Mouse (Mus musculus): Measurements from ENCODE around the gene Ykt6. TPM values are rescaled to one million over a fixed set of nuclear protein-coding genes. Genes with fewer than 3 reads are reported as not detected.

Gene Ykt6
- polyA plus RNA-seq, 1 experiment, result 0.60 TPM

DNA sequence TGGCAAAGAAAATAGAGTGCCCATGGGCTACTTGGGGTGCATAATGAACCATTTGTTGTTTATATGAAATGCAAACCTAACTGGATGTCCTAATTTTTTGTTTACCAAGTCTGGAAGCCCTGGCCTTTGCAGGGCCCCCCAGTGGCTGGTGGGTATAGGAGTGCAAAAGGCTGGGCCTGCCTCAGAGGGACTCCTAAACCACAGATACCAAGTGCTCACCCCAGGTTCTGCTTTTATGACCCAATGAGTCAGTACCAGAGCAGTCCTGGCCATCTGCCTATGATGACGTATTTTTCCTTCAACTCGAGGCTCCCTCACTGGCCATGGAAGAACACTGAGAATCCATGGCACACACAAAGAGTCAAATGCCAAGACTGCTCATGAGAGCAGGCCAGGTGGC is 10.4 kb upstream of the Ykt6 start:
- TF ChIP-seq TAL1 (IDR thresholded peaks at IDR 0.05; ENCODE audit: low read length) (no peak), GATA1 (IDR thresholded peaks at IDR 0.05; ENCODE audit: low read length) (no peak)
- Histone ChIP-seq H3K36me3 (ENCODE audit: control insufficient read depth) (no peaks in the 10 kb centered on the region), H3K4me3 (replicated peaks) (no peak overlapping the region), H3K4me1 (ENCODE audit: control insufficient read depth) (no peaks in the 10 kb centered on the region), H3K27me3 (ENCODE audit: control insufficient read depth) (peaks cover 3% of the 10 kb centered on the region; the same call in 1 of the 2 replicates), H3K9me3 (ENCODE audit: control insufficient read depth, low read length) (no peaks in the 10 kb centered on the region)

DNA sequence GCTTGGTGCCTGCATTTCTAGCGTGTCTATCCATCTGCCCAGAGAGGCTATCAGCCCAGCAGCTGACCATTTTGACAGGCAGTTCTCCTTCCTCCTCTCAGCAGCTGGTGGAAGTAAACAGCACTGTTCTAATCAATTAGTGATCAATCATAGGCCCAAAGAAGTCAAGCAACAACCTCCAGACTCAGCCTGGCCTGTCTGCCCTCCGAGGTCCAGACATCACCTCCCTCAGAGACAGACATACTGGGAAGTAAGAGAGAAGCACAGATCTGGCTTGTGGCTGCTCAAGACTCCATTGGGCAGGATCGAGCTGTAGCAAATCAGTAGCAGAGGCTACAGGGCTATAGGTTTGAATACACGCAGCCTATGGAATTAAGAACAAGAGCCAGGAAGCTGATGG is 7.7 kb upstream of the Ykt6 start:
- H3K4me1 ChIP-seq (ENCODE audit: control insufficient read depth), result no peaks in the 10 kb centered on the region
- no peaks in the 10 kb centered on the region for H3K36me3 ChIP-seq (ENCODE audit: control insufficient read depth)
- H3K4me3 ChIP-seq (replicated peaks), result no peak overlapping the region
- H3K9me3 ChIP-seq (ENCODE audit: control insufficient read depth, low read length), result no peaks in the 10 kb centered on the region
- H3K27me3 ChIP-seq (ENCODE audit: control insufficient read depth), result peaks cover 3% of the 10 kb centered on the region; the same call in 1 of the 2 replicates
- TF ChIP-seq TAL1 (IDR thresholded peaks at IDR 0.05; ENCODE audit: low read length) (no peak), GATA1 (IDR thresholded peaks at IDR 0.05; ENCODE audit: low read length) (no peak)

DNA sequence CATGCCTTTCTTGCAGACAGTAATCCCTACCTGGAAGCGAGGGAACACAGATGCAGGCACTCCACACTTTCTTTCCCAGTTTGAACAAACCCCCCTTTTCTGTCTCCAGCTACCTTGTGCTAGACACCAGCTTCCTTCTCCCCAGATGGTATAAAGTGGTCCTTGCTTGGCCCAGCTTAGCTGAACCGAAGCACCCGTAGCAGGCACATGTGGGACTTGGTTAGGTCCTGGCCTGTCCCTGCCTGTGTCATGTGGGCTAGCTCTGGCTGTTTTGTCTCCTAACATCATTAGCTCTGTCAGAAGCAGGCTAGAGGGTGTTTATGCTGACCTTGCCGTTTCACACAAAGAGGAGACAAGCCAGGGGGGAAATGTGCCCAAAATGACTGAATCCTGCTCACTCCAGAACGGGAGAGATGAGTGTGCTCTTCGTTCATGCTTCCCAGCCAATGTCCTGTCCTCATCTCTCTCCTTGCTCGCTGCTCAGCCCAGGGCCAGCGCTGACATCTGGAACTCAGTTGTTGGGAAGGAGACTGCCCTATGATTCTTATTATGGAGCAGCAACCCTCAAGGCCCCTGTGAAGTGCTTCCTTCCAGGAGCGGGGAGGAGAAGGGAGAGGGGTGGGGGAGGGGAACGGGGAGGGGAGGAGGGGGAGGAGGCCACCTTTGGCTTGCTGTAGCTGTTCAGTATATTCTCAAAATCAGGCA is 6.8 kb upstream of the Ykt6 start:
- H3K4me3 ChIP-seq (replicated peaks), result no peak overlapping the region
- no peaks in the 10 kb centered on the region for H3K9me3 ChIP-seq (ENCODE audit: control insufficient read depth, low read length)
- H3K36me3 ChIP-seq (ENCODE audit: control insufficient read depth), result no peaks in the 10 kb centered on the region
- no peak for TF ChIP-seq GATA1 (IDR thresholded peaks at IDR 0.05; ENCODE audit: low read length)
- TF ChIP-seq TAL1 (IDR thresholded peaks at IDR 0.05; ENCODE audit: low read length), result no peak
- H3K4me1 ChIP-seq (ENCODE audit: control insufficient read depth), result no peaks in the 10 kb centered on the region
- H3K27me3 ChIP-seq (ENCODE audit: control insufficient read depth), result peaks cover 3% of the 10 kb centered on the region; the same call in 1 of the 2 replicates

DNA sequence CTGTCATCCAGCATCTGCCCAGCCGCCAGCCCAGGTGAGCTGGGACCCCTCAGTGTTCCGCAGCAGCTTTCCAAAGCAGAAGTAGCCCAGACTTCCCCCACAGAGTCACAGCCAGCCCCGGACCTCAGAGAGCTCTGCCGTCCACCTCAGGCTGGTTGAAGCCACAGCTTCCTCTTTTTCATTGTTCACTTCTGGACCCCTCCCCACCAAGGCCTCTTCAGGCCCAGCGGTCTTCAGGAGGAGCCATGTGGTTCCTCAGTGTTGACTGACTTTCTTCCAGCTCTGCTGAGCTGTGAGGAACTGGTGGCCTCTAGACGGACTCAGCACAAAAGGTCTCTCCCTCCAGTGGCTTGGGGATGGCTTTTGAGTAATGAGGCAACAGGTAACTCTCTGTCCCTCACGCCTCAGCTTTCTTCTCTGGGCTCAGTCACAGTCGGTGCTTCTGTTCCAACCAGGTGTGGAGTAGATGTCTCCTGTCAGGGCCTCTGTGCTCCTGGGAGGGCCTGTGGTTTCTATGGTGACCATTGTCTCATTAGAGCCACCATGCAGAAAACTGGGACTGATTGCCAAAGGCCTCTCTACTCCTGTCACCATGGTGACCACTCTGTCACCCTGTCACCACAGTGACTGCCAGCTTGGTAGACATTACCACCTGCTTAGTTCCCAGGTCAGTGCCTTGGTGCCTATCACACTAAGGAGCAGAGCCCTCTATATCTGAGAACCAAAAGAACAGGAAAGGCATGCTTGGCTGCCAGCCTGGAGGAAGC is 5.7 kb upstream of the Ykt6 start, which contains the start of gene Gck:
Gene Gck (minus strand): TSS at position 496 of the 767 bp plus-strand sequence.
- H3K9me3 ChIP-seq (ENCODE audit: control insufficient read depth, low read length), result no peaks in the 10 kb centered on the region
- peaks cover 3% of the 10 kb centered on the region; the same call in 1 of the 2 replicates for H3K27me3 ChIP-seq (ENCODE audit: control insufficient read depth)
- H3K4me3 ChIP-seq (replicated peaks), result no peak within 1 kb of the TSS
- H3K36me3 ChIP-seq (ENCODE audit: control insufficient read depth), result no peaks in the 10 kb centered on the region
- H3K4me1 ChIP-seq (ENCODE audit: control insufficient read depth), result peaks cover 5% of the 10 kb centered on the region
- TF ChIP-seq TAL1 (IDR thresholded peaks at IDR 0.05; ENCODE audit: low read length) (no peak), GATA1 (IDR thresholded peaks at IDR 0.05; ENCODE audit: low read length) (no peak)

DNA sequence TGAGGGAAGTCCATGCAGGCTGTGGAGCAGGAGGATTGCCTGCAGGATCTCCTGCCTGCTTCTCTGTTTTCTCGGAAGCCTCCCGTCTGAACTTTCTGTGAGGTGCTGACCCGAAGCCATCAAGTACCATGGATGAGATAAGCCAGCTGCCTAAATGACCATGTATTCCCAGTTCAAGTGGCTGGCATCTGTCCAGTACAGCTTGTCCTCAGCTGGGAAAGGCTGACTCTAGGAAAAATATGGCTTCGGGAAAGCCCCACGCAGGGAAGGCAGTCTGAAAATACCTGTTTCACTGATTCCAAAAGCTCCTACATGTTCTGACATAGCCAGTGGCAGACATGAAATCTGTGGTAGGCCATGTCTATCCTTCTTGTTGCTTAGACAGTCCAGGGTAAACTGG is 3.0 kb upstream of the Ykt6 start:
- TF ChIP-seq TAL1 (IDR thresholded peaks at IDR 0.05; ENCODE audit: low read length) (no peak), GATA1 (IDR thresholded peaks at IDR 0.05; ENCODE audit: low read length) (no peak)
- Histone ChIP-seq H3K36me3 (ENCODE audit: control insufficient read depth) (peaks cover 4% of the 10 kb centered on the region), H3K4me3 (replicated peaks) (no peak overlapping the region), H3K4me1 (ENCODE audit: control insufficient read depth) (peaks cover 29% of the 10 kb centered on the region), H3K9me3 (ENCODE audit: control insufficient read depth, low read length) (no peaks in the 10 kb centered on the region), H3K27me3 (ENCODE audit: control insufficient read depth) (peaks cover 3% of the 10 kb centered on the region; the same call in 1 of the 2 replicates)

DNA sequence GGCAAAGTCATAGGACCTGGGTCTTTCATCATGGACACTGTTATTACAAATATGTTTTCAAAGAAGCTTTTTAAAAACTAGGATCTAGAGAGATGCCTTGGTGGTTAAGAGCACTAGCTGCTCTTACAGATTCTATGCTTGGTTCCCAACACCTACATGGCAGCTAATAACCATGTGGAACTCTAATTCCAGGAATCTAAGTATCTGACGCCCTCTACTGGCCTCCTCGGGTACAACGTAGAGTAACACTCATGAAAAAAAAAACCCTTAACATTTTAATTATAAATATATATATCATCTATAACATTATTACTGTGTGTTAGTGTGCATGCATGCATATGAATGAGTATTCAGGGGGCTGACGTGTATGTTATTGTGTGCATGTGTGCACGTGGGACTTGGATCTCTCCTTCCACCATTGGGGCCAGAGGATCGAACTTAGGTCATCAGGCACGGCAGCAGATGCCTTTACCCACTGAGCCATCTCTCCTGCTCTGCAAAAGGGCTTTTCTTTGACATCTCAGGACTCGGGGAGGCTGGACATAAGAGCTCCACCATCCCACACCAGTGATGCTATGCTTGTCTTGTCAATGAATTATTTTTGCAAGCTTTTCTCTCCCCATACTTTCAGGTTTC is 2.2 kb upstream of the Ykt6 start:
- Histone ChIP-seq H3K27me3 (ENCODE audit: control insufficient read depth) (no peaks in the 10 kb centered on the region), H3K4me1 (ENCODE audit: control insufficient read depth) (peaks cover 31% of the 10 kb centered on the region), H3K4me3 (replicated peaks) (no peak overlapping the region), H3K36me3 (ENCODE audit: control insufficient read depth) (peaks cover 5% of the 10 kb centered on the region), H3K9me3 (ENCODE audit: control insufficient read depth, low read length) (no peaks in the 10 kb centered on the region)
- TF ChIP-seq GATA1 (IDR thresholded peaks at IDR 0.05; ENCODE audit: low read length) (no peak), TAL1 (IDR thresholded peaks at IDR 0.05; ENCODE audit: low read length) (no peak)

DNA sequence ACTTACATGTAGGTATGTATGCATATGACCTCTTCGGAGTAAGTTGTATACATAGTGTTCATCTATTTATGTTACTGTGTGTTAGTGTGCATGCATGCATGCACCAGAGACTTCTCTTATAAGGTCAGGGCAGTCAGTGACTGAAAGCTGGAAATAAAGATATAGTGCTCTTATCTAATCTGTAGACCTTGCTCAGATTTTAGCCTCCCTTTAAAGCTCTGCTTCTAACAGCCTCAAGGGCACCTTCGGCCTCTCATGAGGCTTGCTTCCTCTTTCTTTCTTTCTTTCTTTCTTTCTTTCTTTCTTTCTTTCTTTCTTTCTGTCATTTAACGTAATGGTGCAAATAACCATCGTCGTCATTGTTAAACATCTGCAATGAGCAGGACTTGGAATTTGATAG is 1.1 kb upstream of the Ykt6 start:
- Histone ChIP-seq H3K4me3 (replicated peaks) (no peak overlapping the region), H3K4me1 (ENCODE audit: control insufficient read depth) (peaks cover 33% of the 10 kb centered on the region)
- TF ChIP-seq GATA1 (IDR thresholded peaks at IDR 0.05; ENCODE audit: low read length), result no peak
- no peak for TF ChIP-seq TAL1 (IDR thresholded peaks at IDR 0.05; ENCODE audit: low read length)

DNA sequence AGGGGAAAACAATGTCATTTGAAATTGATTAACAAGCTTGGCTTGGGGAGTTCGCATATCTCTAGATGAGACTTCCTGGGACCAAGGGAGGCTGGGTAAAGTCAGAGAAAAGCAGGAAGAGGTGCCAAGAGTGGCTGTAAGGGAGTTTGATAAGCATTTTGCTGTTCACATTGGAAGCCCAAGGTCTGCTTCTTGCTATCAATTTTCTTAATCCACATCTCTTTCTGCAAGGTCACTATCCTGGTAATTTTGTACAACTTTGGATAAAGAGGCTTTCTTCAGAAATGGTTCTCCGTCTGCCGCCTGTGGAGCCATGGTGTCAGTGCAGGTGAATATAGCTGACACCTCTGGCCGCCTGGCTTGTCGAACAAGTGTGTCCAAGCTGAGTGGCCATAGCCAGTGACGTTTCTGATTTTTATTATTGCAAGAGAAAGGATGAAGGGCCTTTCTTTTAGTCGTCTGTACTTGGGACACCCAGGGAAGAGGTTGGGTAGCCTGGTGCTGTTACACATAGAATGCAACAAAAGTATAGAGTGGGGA is 458 bp upstream of the Ykt6 start:
- Histone ChIP-seq H3K4me1 (ENCODE audit: control insufficient read depth) (peaks cover 33% of the 10 kb centered on the region), H3K36me3 (ENCODE audit: control insufficient read depth) (peaks cover 12% of the 10 kb centered on the region)
- TF ChIP-seq TAL1 (IDR thresholded peaks at IDR 0.05; ENCODE audit: low read length), result no peak
- no peak for TF ChIP-seq GATA1 (IDR thresholded peaks at IDR 0.05; ENCODE audit: low read length)

More for the DNA sequence above, 1.1 kb upstream of the Ykt6 start:
- peaks cover 10% of the 10 kb centered on the region for H3K36me3 ChIP-seq (ENCODE audit: control insufficient read depth)
- H3K9me3 ChIP-seq (ENCODE audit: control insufficient read depth, low read length), result no peaks in the 10 kb centered on the region
- no peaks in the 10 kb centered on the region for H3K27me3 ChIP-seq (ENCODE audit: control insufficient read depth)

DNA sequence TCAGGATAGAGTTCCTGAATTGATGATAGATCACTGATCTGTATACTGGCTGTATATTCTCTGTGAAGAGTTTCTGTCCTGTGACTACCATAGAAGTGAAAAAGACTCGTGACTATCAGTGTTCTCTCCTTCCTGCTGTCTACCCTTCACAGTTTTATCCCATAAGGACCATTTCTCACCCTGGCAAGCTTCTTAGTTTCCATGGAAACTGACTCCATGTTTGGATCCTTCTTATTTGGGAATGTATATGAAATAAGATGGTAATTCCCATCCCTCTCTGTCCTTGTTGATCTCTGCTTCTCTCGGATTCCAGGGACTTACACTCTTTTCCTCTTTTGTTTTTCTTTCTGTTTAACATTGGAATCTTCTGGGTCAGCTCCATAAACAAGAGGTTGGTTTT is 4.6 kb downstream of the Ykt6 start:
- TF ChIP-seq TAL1 (IDR thresholded peaks at IDR 0.05; ENCODE audit: low read length) (no peak), GATA1 (IDR thresholded peaks at IDR 0.05; ENCODE audit: low read length) (no peak)
- Histone ChIP-seq H3K9me3 (ENCODE audit: control insufficient read depth, low read length) (no peaks in the 10 kb centered on the region), H3K27me3 (ENCODE audit: control insufficient read depth) (no peaks in the 10 kb centered on the region), H3K4me1 (ENCODE audit: control insufficient read depth) (peaks cover 26% of the 10 kb centered on the region), H3K4me3 (replicated peaks) (no peak overlapping the region), H3K36me3 (ENCODE audit: control insufficient read depth) (peaks cover 62% of the 10 kb centered on the region)

More for the DNA sequence above, 458 bp upstream of the Ykt6 start:
- H3K27me3 ChIP-seq (ENCODE audit: control insufficient read depth), result no peaks in the 10 kb centered on the region
- H3K9me3 ChIP-seq (ENCODE audit: control insufficient read depth, low read length), result no peaks in the 10 kb centered on the region
- H3K4me3 ChIP-seq (replicated peaks), result peak overlapping the region; percentile 92
